9 mouse cellular contexts compared by ENCODE assay signal in the genomic region with DNA sequence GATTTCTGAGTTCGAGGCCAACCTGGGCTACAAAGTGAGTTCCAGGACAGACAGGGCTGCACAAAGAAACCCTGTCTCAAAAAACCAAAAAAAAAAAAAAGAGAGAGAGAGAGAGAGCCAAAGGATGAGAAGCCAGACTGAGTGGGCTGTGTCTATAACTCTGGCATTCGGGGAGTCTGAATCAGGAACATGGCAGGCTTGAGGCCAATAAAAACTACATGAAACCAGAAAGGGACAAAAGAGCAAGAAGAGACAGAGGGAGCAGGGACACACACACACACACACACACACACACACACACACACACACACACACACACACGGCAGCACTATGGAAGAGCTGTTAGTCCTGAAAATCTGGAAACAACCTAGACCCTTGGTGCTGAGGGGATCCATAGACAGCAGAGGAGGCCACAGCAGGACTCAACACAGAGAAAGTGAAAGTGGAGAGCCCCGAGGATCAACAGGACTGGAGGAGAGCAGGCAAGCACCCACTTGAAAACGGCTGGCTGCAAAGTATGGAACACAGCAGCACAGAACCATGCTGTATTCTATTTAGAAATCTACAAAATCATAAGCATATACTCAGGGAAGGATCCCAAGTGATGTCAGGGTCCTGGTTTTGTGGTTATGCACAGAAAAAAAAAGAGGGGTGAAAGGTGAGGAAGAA. TPM values are rescaled to one million over a fixed set of nuclear protein-coding genes. Genes with fewer than 3 reads are reported as not detected.
DNase-seq lines count a peak whose midpoint lies in the region; ATAC-seq lines count a peak whose summit lies in the region.
"Had no signal": no experiment of that assay in that cellular context is flagged by ENCODE, and none has a peak within 500 bp of the region (broad histone marks: within the 10 kb centered on the region; RNA-seq: fewer than 3 reads in every experiment).

No protein-coding gene starts in this region.

- ATAC-seq in kidney, embryonic 14.5 days (ENCODE audit: low FRiP score, low TSS enrichment) = no peak
- ATAC-seq in erythroid progenitor cell, adult 5-6 weeks (replicated peaks; ENCODE audit: low FRiP score, poor library complexity, severe bottlenecking) = peak; percentile 35
- no peak for ATAC-seq in cerebellum, adult (ENCODE audit: insufficient number of reproducible peaks, low FRiP score, low TSS enrichment)

- no peak overlapping the region for H3K27ac ChIP-seq in kidney, embryonic 14.5 days (ENCODE audit: low read depth, low read length)
- H3K27ac ChIP-seq: neural tube, embryonic 13.5 days had no signal

- peak; percentile 17 for DNase-seq in kidney, adult 9 months
- DNase-seq in kidney, postnatal 36 days = peak; percentile 28 to 40
- peak; percentile 46 to 53 for DNase-seq in spleen, postnatal 10 days (ENCODE audit: low spot score in 2 of 2)
- no peak for DNase-seq in left cerebral cortex, adult 8-10 months (ENCODE audit: low spot score in 2 of 2)
- DNase-seq in frontal cortex, postnatal 14 days (ENCODE audit: low spot score in 2 of 2) = no peak

- H3K9me3 ChIP-seq in kidney, embryonic 14.5 days (ENCODE audit: control insufficient read depth, low read length) = no peaks in the 10 kb centered on the region

- H3K27me3 ChIP-seq in kidney, embryonic 14.5 days (ENCODE audit: control insufficient read depth, insufficient read depth, low read length) = no peaks in the 10 kb centered on the region
- H3K27me3 ChIP-seq: neural tube, embryonic 13.5 days had no signal

- H3K4me2 ChIP-seq in kidney, embryonic 14.5 days (replicated peaks; ENCODE audit: low read depth, low read length) = no peak overlapping the region
- H3K4me2 ChIP-seq: neural tube, embryonic 13.5 days had no signal

- no peaks in the 10 kb centered on the region for H3K36me3 ChIP-seq in kidney, embryonic 14.5 days (ENCODE audit: control insufficient read depth, insufficient read depth, low read length)
- H3K36me3 ChIP-seq: neural tube, embryonic 13.5 days had no signal

- H3K4me1 ChIP-seq in kidney, embryonic 14.5 days (ENCODE audit: control insufficient read depth, insufficient read depth, low read length) = no peaks in the 10 kb centered on the region
- H3K4me1 ChIP-seq: neural tube, embryonic 13.5 days had no signal

- WGBS in kidney, embryonic 14.5 days = 62% methylated on average over 5 of the region's 5 CpGs

- H3K4me3 ChIP-seq in kidney, embryonic 14.5 days (ENCODE audit: low read length) = no peak overlapping the region
- H3K4me3 ChIP-seq: neural tube, embryonic 13.5 days had no signal

- no peak overlapping the region for H3K9ac ChIP-seq in kidney, embryonic 14.5 days (ENCODE audit: low read depth, low read length)
- H3K9ac ChIP-seq: neural tube, embryonic 13.5 days had no signal

RNA-seq across cellular contexts. Expression of gene Ccl22, which starts 9.8 kb away (rescaled TPM):
- not detected in 2 replicates for polyA plus RNA-seq in kidney, embryonic 14.5 days (2014; fragmentation: Nextera tagmentation; extraction: Ambion mirVana)
- total RNA-seq in erythroid progenitor cell, adult 5-6 weeks (2015; ENCODE audit: low replicate concordance) = 0.72 TPM in 1 of 2 replicates, not detected in the other
- total RNA-seq in erythroid progenitor cell, adult 5-6 weeks (2017; ENCODE audit: low replicate concordance) = 2.3 TPM in 1 of 2 replicates, not detected in the other
- under 1 TPM in 3 of 4 experiments, not detected in 1; 0.22 to 0.72 (median 0.39) TPM for total RNA-seq in left cerebral cortex, adult 8-10 months (2022)
- polyA plus RNA-seq: neural tube, embryonic 13.5 days had no signal

RNA-seq across cellular contexts. Expression of gene Cx3cl1, which starts 36.2 kb away (rescaled TPM):
- polyA plus RNA-seq in kidney, embryonic 14.5 days (2014; fragmentation: Nextera tagmentation; extraction: Ambion mirVana) = 4.2 and 7.4 TPM in 2 replicates
- total RNA-seq in erythroid progenitor cell, adult 5-6 weeks (2015; ENCODE audit: low replicate concordance) = 7.5 TPM in 1 of 2 replicates, not detected in the other
- total RNA-seq in erythroid progenitor cell, adult 5-6 weeks (2017; ENCODE audit: low replicate concordance) = 0.13 and 0.38 TPM in 2 replicates
- total RNA-seq in left cerebral cortex, adult 8-10 months (2022) = 100 to 1,000 TPM; 417 to 480 (median 456) TPM

RNA-seq across cellular contexts. Expression of gene Pllp, which starts 39.5 kb away (rescaled TPM):
- 13.5 and 19.3 TPM in 2 replicates for polyA plus RNA-seq in kidney, embryonic 14.5 days (2014; fragmentation: Nextera tagmentation; extraction: Ambion mirVana)
- total RNA-seq in erythroid progenitor cell, adult 5-6 weeks (2015; ENCODE audit: low replicate concordance) = not detected in 2 replicates
- total RNA-seq in erythroid progenitor cell, adult 5-6 weeks (2017; ENCODE audit: low replicate concordance) = not detected in 2 replicates
- total RNA-seq in left cerebral cortex, adult 8-10 months (2022) = 10 to 100 TPM; 50.9 to 65.5 (median 55.6) TPM

Comparison
In these comparisons a context has a peak if more than half of its experiments do, and no peak if none do; other contexts are left out.
1. DNase-seq: peak in kidney, adult 9 months (single experiment), kidney, postnatal 36 days (2 of 2) and spleen, postnatal 10 days (2 of 2); none in left cerebral cortex, adult 8-10 months (0 of 2) and frontal cortex, postnatal 14 days (0 of 2).
2. RNA of gene Cx3cl1, which starts 36.2 kb away (total RNA-seq): 417 to 480 TPM in left cerebral cortex, adult 8-10 months; 0.13 to 7.5 TPM in erythroid progenitor cell, adult 5-6 weeks; every median in the first group is over 10 times any median in the second.
3. RNA of gene Pllp, which starts 39.5 kb away (total RNA-seq): 50.9 to 65.5 TPM in left cerebral cortex, adult 8-10 months; not detected in erythroid progenitor cell, adult 5-6 weeks; every median in the first group is over 10 times any median in the second.